Mouse (Mus musculus) neural tube, embryonic 13.5 days (tissue): ENCODE measurements around the gene Plekho2. TPM values are rescaled to one million over a fixed set of nuclear protein-coding genes. Genes with fewer than 3 reads are reported as not detected.

Source experiments
- ATAC-seq: fragments of 200-750 bp; cut with Nextera tagmentation; 2 replicates; pipeline ENCODE4 v1.8.0; 2017; ENCODE audit warnings: low read depth, mild to moderate bottlenecking, moderate TSS enrichment, moderate library complexity
- H3K27ac ChIP-seq: fragments of 300-500 bp; sonication (generic); replicated peaks from 2 replicates; pipeline ENCODE4 v1.5.1; 2015; ENCODE audit warnings: moderate library complexity, mild to moderate bottlenecking, inconsistent platforms
- H3K27me3 ChIP-seq: fragments of 300-500 bp; sonication (generic); 2 replicates; pipeline ENCODE4 v1.6.1; 2015; ENCODE audit warnings: mild to moderate bottlenecking, inconsistent platforms
- H3K36me3 ChIP-seq: fragments of 300-500 bp; sonication (generic); 2 replicates; pipeline ENCODE4 v1.6.1; 2015; ENCODE audit warnings: mild to moderate bottlenecking, inconsistent platforms
- H3K4me1 ChIP-seq: fragments of 300-500 bp; sonication (generic); replicated peaks from 2 replicates; pipeline ENCODE4 v1.6.1; 2015; ENCODE audit warnings: inconsistent platforms
- H3K4me2 ChIP-seq: fragments of 300-500 bp; sonication (generic); 2 replicates; pipeline ENCODE4 v1.6.1; 2015; ENCODE audit warnings: inconsistent platforms, mild to moderate bottlenecking, moderate library complexity
- H3K4me3 ChIP-seq: fragments of 300-500 bp; sonication (generic); 2 replicates; pipeline ENCODE4 v1.5.1; 2015; ENCODE audit warnings: mild to moderate bottlenecking, inconsistent platforms
- H3K9ac ChIP-seq: fragments of 300-500 bp; sonication (generic); 2 replicates; pipeline ENCODE4 v1.6.1; 2015; ENCODE audit warnings: moderate library complexity, mild to moderate bottlenecking, inconsistent platforms
- H3K9me3 ChIP-seq: fragments of 300-500 bp; sonication (generic); 2 replicates; pipeline ENCODE4 v1.6.1; 2016; ENCODE audit warnings: inconsistent platforms
- WGBS: fragments of 180-500 bp; shearing (Covaris S2); methylation state at CpG from one replicate; pipeline ENCODE4 v1.1.7; 2015; 5-methylcytosine and 5-hydroxymethylcytosine counted together
- polyA plus RNA-seq: library from polyadenylated mRNA; unstranded; fragments of >200 nt; fragmentation: Nextera tagmentation; extraction: Ambion mirVana; gene quantifications from 2 replicates; pipeline ENCODE4 v1.2.1, GENCODE M21; 2015

Plekho2 gene
- polyA plus RNA-seq = 7.6 and 9.5 TPM in 2 replicates

- H3K36me3 ChIP-seq = no peaks in the 10 kb centered on the region
- H3K27me3 ChIP-seq = no peaks in the 10 kb centered on the region
- ATAC-seq = peak; percentile 94
- peaks cover 49% of the 10 kb centered on the region for H3K4me1 ChIP-seq
- H3K4me3 ChIP-seq = peak within 1 kb of the TSS; percentile 52
- H3K4me2 ChIP-seq = peak within 1 kb of the TSS; percentile 69
- WGBS = under 1% methylated on average over 44 of the region's 45 CpGs
- no peaks in the 10 kb centered on the region for H3K9me3 ChIP-seq
- peak within 1 kb of the TSS; percentile 71 for H3K9ac ChIP-seq
- peak within 1 kb of the TSS; percentile 54 for H3K27ac ChIP-seq
Observed at GRCm38 (mm10) chr9:65579781-65580371, at the start of gene Plekho2. TSS of gene Plekho2 (minus strand) at chr9:65580040.

- H3K36me3 ChIP-seq = no peaks in the 10 kb centered on the region
- H3K27me3 ChIP-seq = peaks cover 69% of the 10 kb centered on the region
- no peak within 1 kb of the TSS for H3K27ac ChIP-seq
- no peaks in the 10 kb centered on the region for H3K9me3 ChIP-seq
- ATAC-seq = no peak
- H3K4me3 ChIP-seq = peak within 1 kb of the TSS; percentile 59
- peak within 1 kb of the TSS; percentile 90 for H3K4me2 ChIP-seq
- 1% methylated on average over 33 of the region's 40 CpGs for WGBS
- H3K4me1 ChIP-seq = peaks cover 23% of the 10 kb centered on the region
- peak within 1 kb of the TSS; percentile 65 for H3K9ac ChIP-seq
Observed at GRCm38 (mm10) chr9:65629025-65629766, 49.4 kb upstream of the Plekho2 start, which contains the start of gene Rbpms2. TSS of gene Rbpms2 (plus strand) at chr9:65629648.

DNA sequence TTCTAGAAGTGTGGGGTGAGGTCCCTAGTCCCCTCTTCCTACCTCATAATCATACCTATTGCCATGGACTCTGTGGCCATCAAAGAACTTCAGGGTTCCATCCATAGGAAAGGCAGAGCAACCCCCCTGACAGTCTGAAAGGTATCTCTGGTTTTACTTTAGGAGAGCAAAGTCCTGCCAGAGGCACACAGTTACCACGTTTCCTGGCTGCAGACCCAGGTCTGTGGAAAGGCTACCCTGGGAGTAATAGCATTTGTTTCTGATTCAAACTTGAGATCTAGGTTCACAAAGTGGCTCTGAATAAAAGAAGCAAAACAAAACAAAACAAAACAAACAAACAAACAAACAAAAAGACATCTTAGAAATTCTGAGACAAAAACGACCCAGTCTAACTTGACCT is 44.4 kb upstream of the Plekho2 start:
- peaks cover 32% of the 10 kb centered on the region for H3K27me3 ChIP-seq
- WGBS = 82% methylated on average over 2 of the region's 2 CpGs

DNA sequence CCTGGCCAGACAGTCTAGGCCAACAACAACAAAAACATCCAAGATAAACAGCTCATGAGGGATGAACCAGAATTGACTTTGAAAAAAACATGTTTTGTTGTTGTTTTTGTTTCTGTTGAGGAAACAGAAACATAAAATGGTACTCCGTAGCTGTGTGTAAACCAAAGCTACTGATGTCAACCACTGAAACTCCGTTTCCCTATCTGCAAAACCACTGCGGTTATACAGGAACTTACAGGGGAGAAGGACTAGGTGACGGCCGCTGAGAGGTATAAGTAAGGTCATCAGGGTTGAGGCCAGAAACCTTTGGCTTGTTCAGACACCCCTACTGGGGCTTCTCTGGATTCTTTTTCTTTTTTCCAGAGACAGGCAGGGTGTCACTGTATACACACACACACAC is 43.0 kb upstream of the Plekho2 start:
- 90% methylated on average over 5 of the region's 5 CpGs for WGBS
- Histone ChIP-seq H3K4me3 (no peak overlapping the region), H3K9ac (no peak overlapping the region), H3K27ac (no peak overlapping the region), H3K9me3 (no peaks in the 10 kb centered on the region), H3K27me3 (peaks cover 17% of the 10 kb centered on the region), H3K4me2 (no peak overlapping the region), H3K36me3 (no peaks in the 10 kb centered on the region), H3K4me1 (no peaks in the 10 kb centered on the region)
- no peak for ATAC-seq

More for the DNA sequence above, 44.4 kb upstream of the Plekho2 start:
- Histone ChIP-seq H3K4me2 (no peak overlapping the region), H3K27ac (no peak overlapping the region), H3K36me3 (no peaks in the 10 kb centered on the region), H3K9me3 (no peaks in the 10 kb centered on the region), H3K9ac (no peak overlapping the region), H3K4me3 (no peak overlapping the region), H3K4me1 (peaks cover 6% of the 10 kb centered on the region)
- no peak for ATAC-seq

GRCm38 (mm10) chr9:65621666-65622065 is 41.8 kb upstream of the Plekho2 start:
- no peak for ATAC-seq
- H3K27ac ChIP-seq = no peak overlapping the region
- 79% methylated on average over 2 of the region's 2 CpGs for WGBS
- H3K36me3 ChIP-seq = no peaks in the 10 kb centered on the region
- no peak overlapping the region for H3K9ac ChIP-seq
- H3K27me3 ChIP-seq = peaks cover 7% of the 10 kb centered on the region; the same call in 1 of the 2 replicates
- no peaks in the 10 kb centered on the region for H3K9me3 ChIP-seq
- no peaks in the 10 kb centered on the region for H3K4me1 ChIP-seq
- H3K4me3 ChIP-seq = no peak overlapping the region
- H3K4me2 ChIP-seq = no peak overlapping the region

DNA sequence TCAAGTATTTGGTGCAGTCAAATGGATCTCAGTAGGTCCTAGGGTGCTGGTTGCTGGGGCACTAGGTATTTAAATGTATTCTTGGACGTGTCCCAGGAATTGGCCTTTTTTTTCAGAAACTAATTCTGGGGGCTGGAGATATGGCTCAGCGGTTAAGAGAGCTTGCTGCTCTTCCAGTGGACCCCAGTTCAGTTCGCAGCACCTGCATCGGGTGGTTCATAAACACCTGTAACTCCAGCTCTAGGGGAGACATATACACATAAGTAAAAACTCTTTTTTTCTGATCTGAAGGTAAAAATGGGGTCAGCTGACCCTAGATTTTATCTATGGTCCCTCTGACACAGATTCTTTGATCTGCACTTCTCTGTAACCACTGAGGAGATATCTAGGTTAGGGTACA is 41.4 kb upstream of the Plekho2 start:
- ATAC-seq = no peak
- 97% methylated on average over 4 of the region's 4 CpGs for whole genome bisulfite sequencing
- peaks cover 4% of the 10 kb centered on the region; the same call in 1 of the 2 replicates for H3K27me3 ChIP-seq
- H3K9me3 ChIP-seq = no peaks in the 10 kb centered on the region
- no peak overlapping the region for H3K4me2 ChIP-seq
- no peak overlapping the region for H3K27ac ChIP-seq
- H3K9ac ChIP-seq = no peak overlapping the region
- H3K36me3 ChIP-seq = no peaks in the 10 kb centered on the region
- H3K4me3 ChIP-seq = no peak overlapping the region
- no peaks in the 10 kb centered on the region for H3K4me1 ChIP-seq

GRCm38 (mm10) chr9:65619311-65619710 is 39.5 kb upstream of the Plekho2 start:
- no peaks in the 10 kb centered on the region for H3K27me3 ChIP-seq
- H3K4me3 ChIP-seq = no peak overlapping the region
- no peak overlapping the region for H3K27ac ChIP-seq
- 63% methylated on average over 3 of the region's 3 CpGs for WGBS
- no peak overlapping the region for H3K4me2 ChIP-seq
- no peaks in the 10 kb centered on the region for H3K36me3 ChIP-seq
- H3K9me3 ChIP-seq = no peaks in the 10 kb centered on the region
- no peak for ATAC-seq
- no peak overlapping the region for H3K9ac ChIP-seq
- H3K4me1 ChIP-seq = no peaks in the 10 kb centered on the region

GRCm38 (mm10) chr9:65613098-65613497 is 33.3 kb upstream of the Plekho2 start:
- WGBS = 69% methylated on average over 2 of the region's 2 CpGs
- H3K4me3 ChIP-seq = no peak overlapping the region
- no peak overlapping the region for H3K27ac ChIP-seq
- ATAC-seq = no peak
- H3K9ac ChIP-seq = no peak overlapping the region
- no peaks in the 10 kb centered on the region for H3K27me3 ChIP-seq
- H3K4me1 ChIP-seq = no peaks in the 10 kb centered on the region
- no peaks in the 10 kb centered on the region for H3K9me3 ChIP-seq
- H3K4me2 ChIP-seq = no peak overlapping the region
- H3K36me3 ChIP-seq = no peaks in the 10 kb centered on the region

GRCm38 (mm10) chr9:65611969-65612486 is 32.2 kb upstream of the Plekho2 start:
- H3K27me3 ChIP-seq = no peaks in the 10 kb centered on the region
- H3K36me3 ChIP-seq = no peaks in the 10 kb centered on the region
- H3K4me1 ChIP-seq = no peaks in the 10 kb centered on the region
- H3K27ac ChIP-seq = no peak overlapping the region
- no peak overlapping the region for H3K4me3 ChIP-seq
- no peaks in the 10 kb centered on the region for H3K9me3 ChIP-seq
- no peak for ATAC-seq
- no peak overlapping the region for H3K4me2 ChIP-seq
- WGBS = 91% methylated on average over 5 of the region's 5 CpGs
- no peak overlapping the region for H3K9ac ChIP-seq

DNA sequence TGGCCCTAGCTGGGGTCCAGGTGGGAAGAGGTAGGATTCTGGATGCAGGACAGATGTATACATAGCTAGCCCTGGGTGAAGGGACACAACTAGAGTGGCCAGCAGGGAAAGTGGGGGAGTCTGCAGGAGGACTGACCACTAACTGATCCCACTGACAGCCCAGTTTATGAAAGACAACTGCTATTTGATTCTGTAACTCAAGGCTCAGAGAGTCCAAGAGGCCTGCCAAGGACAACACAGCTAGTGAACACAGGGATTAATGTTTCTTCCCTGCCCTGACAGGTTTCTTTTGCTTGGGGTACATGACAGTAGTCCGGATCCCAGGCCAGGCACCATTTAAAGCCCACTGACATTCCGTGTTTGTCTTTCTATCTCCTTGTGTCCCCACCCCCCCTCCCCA is 27.3 kb upstream of the Plekho2 start:
- Histone ChIP-seq H3K27me3 (no peaks in the 10 kb centered on the region), H3K4me2 (no peak overlapping the region), H3K36me3 (no peaks in the 10 kb centered on the region), H3K27ac (no peak overlapping the region), H3K4me1 (peaks cover 4% of the 10 kb centered on the region), H3K9ac (no peak overlapping the region), H3K9me3 (no peaks in the 10 kb centered on the region), H3K4me3 (no peak overlapping the region)
- 53% methylated on average over 2 of the region's 2 CpGs for WGBS
- ATAC-seq = no peak

DNA sequence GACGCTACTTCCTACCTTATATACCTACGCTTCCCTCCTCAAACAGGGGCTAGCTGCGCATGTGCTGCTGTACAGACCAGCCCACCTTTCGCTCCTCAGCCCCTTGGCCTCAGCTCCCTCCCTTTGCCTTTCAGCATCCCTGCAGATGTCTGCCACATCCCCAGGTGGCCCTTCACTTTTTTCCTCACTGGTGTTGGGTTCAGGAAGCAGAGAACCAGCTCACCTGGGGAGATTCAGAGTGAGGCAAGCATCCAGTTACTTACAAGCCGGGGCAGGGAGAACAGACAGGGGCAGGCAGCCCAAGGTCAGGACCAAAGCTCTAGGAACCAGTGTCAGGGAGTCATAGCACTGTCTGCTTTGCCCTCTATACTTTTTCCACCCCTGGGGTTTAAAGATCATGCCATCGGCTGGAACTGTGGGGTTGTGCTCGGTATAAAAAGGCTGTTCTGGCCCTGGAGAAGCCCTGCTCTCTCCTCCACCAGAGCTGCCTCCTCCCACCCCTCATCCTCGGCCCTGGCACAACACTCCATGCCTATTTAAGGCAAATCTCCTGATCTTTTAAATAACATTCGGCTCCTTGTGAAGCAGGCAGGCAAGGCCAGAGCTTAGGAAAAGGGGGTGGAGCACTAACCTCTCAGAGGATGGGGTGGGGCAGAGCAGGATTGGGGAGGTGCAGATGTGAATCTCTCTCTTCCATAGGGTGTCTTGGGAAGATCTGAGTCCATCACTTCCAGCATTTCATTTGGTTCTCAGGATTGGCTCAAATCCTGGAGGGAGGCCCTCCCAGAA is 26.7 kb upstream of the Plekho2 start:
- 43% methylated on average over 9 of the region's 9 CpGs for WGBS
- no peak overlapping the region for H3K9ac ChIP-seq
- no peaks in the 10 kb centered on the region for H3K9me3 ChIP-seq
- no peak overlapping the region for H3K27ac ChIP-seq
- ATAC-seq = no peak
- no peaks in the 10 kb centered on the region for H3K27me3 ChIP-seq
- no peaks in the 10 kb centered on the region for H3K36me3 ChIP-seq
- H3K4me2 ChIP-seq = no peak overlapping the region
- H3K4me1 ChIP-seq = peaks cover 4% of the 10 kb centered on the region
- H3K4me3 ChIP-seq = no peak overlapping the region
